Mouse (Mus musculus) ES-E14 (cell line): ENCODE measurements around the gene Commd3. TPM values are rescaled to one million over a fixed set of nuclear protein-coding genes. Genes with fewer than 3 reads are reported as not detected.

Experiments used
- DNase-seq: peaks from one replicate; pipeline ENCODE4 v3.0.0-alpha.2; 2013; ENCODE audit warnings: low read depth, low spot score
- H3K27ac ChIP-seq: 2 replicates; pipeline ENCODE4 v1.5.1; 2012; ENCODE audit warnings: low read depth, mild to moderate bottlenecking, low read length, moderate library complexity, mixed read lengths; ENCODE audit not compliant: poor library complexity, insufficient read depth, severe bottlenecking
- H3K36me3 ChIP-seq: 2 replicates; pipeline ENCODE4 v1.6.1; 2012; ENCODE audit warnings: mild to moderate bottlenecking, low read length, moderate library complexity, mixed read lengths; ENCODE audit not compliant: control insufficient read depth, poor library complexity, insufficient read depth, severe bottlenecking
- H3K4me1 ChIP-seq, 2 experiments: fragments of 150-350 bp in 1 of 2; sonication (generic) in 1 of 2; 2 replicates each; pipeline ENCODE4 v1.6.1; 2012; ENCODE audit warnings: low read length in 2 of 2, mild to moderate bottlenecking in 1 of 2, mixed read lengths in 1 of 2; ENCODE audit not compliant: control insufficient read depth in 2 of 2, insufficient read depth in 2 of 2, poor library complexity in 1 of 2
- H3K4me3 ChIP-seq, 2 experiments: fragments of 150-350 bp in 1 of 2; sonication (generic) in 1 of 2; 2 replicates each; pipeline ENCODE4 v1.5.1; 2012; ENCODE audit warnings: low read length in 2 of 2, low read depth in 1 of 2, mild to moderate bottlenecking in 1 of 2, mixed read lengths in 1 of 2; ENCODE audit not compliant: insufficient read depth in 1 of 2, poor library complexity in 1 of 2, severe bottlenecking in 1 of 2
- H3K9ac ChIP-seq: 2 replicates; pipeline ENCODE4 v1.6.1; 2012; ENCODE audit warnings: low read depth, mild to moderate bottlenecking, low read length, mixed read lengths; ENCODE audit not compliant: poor library complexity, insufficient read depth, severe bottlenecking
- H3K9me3 ChIP-seq: fragments of 150-350 bp; sonication (generic); 2 replicates; pipeline ENCODE4 v1.6.1; 2012; ENCODE audit warnings: low read depth, mild to moderate bottlenecking, low read length; ENCODE audit not compliant: control insufficient read depth, insufficient read depth
- CHD2 ChIP-seq: IDR thresholded peaks from 2 replicates; pipeline ENCODE4 v1.6.1; 2014; ENCODE audit warnings: mild to moderate bottlenecking, low read depth, low read length, inconsistent platforms
- HCFC1 ChIP-seq: IDR thresholded peaks from 2 replicates; pipeline ENCODE4 v1.6.1; 2012; ENCODE audit warnings: low read length, inconsistent platforms, borderline replicate concordance; ENCODE audit not compliant: insufficient read depth
- MAFK ChIP-seq: IDR thresholded peaks from 2 replicates; pipeline ENCODE4 v1.6.1; 2014; ENCODE audit warnings: mild to moderate bottlenecking, low read depth, low read length, inconsistent platforms; ENCODE audit not compliant: insufficient read depth
- ZC3H11A ChIP-seq: IDR thresholded peaks from 2 replicates; pipeline ENCODE4 v1.6.1; 2012; ENCODE audit warnings: low read depth, mild to moderate bottlenecking, inconsistent platforms, low read length, borderline replicate concordance
- ZNF384 ChIP-seq: IDR thresholded peaks from 2 replicates; pipeline ENCODE4 v1.6.1; 2012; ENCODE audit warnings: low read depth, low read length, inconsistent platforms
- in situ Hi-C, 2 experiments: fragments of 600-800 bp; cut with MboI; formaldehyde crosslinking; loops; one replicate each; pipeline ENCODE4 v1.15.1; 2025; ENCODE audit warnings: low sequenced_read_pairs in 2 of 2, inconsistent platforms in 1 of 2; ENCODE audit not compliant: unreplicated experiment in 2 of 2
- total RNA-seq: library from RNA; depleted of rRNA; stranded (reverse); fragments of 300-350 nt; gene quantifications from 2 replicates; pipeline ENCODE4 v1.2.3, GENCODE M21; 2012

Gene Commd3
- total RNA-seq, 1 experiment: 35.9 TPM

GRCm38 (mm10) chr2:18684062-18684461 lies 11.9 kb downstream of the Commd3 start:
- in situ Hi-C loops: no loop called here
- no peak for TF ChIP-seq HCFC1
- TF ChIP-seq CHD2: no peak
- no peak for TF ChIP-seq ZNF384
- no peak for TF ChIP-seq ZC3H11A
- no peak for TF ChIP-seq MAFK
- DNase-seq: no peak
- Histone ChIP-seq H3K36me3 (no peaks in the 10 kb centered on the region), H3K27ac (no peak overlapping the region), H3K4me1 (no peaks in the 10 kb centered on the region), H3K4me3 (no peak overlapping the region), H3K9ac (no peak overlapping the region), H3K9me3 (no peaks in the 10 kb centered on the region)

GRCm38 (mm10) chr2:18686386-18686785 lies 14.2 kb downstream of the Commd3 start:
- no peaks in the 10 kb centered on the region for H3K36me3 ChIP-seq
- TF ChIP-seq CHD2 (no peak), ZC3H11A (no peak), ZNF384 (no peak), MAFK (no peak)
- no peak overlapping the region for H3K27ac ChIP-seq
- H3K4me1 ChIP-seq: no peaks in the 10 kb centered on the region
- no peak overlapping the region for H3K4me3 ChIP-seq
- no peak for DNase-seq
- in situ Hi-C loops: no loop called here
- no peaks in the 10 kb centered on the region for H3K9me3 ChIP-seq
- no peak overlapping the region for H3K9ac ChIP-seq

- Histone ChIP-seq H3K36me3 (no peaks in the 10 kb centered on the region), H3K4me3 (no peak overlapping the region), H3K9ac (no peak overlapping the region), H3K27ac (no peak overlapping the region), H3K4me1 (no peaks in the 10 kb centered on the region), H3K9me3 (no peaks in the 10 kb centered on the region)
- TF ChIP-seq CHD2: no peak
- no peak for TF ChIP-seq ZNF384
- TF ChIP-seq ZC3H11A: no peak
- TF ChIP-seq HCFC1: no peak
- TF ChIP-seq MAFK: no peak
- no peak for DNase-seq
- in situ Hi-C loops: no loop called here
These were observed 14.8 kb downstream of the Commd3 start for GRCm38 (mm10) chr2:18686826-18687519.

GRCm38 (mm10) chr2:18687671-18688170 lies 15.5 kb downstream of the Commd3 start:
- no peaks in the 10 kb centered on the region for H3K9me3 ChIP-seq
- no peak for DNase-seq
- in situ Hi-C loops: no loop called here

GRCm38 (mm10) chr2:18688286-18688685 lies 16.1 kb downstream of the Commd3 start:
- Histone ChIP-seq H3K9ac (no peak overlapping the region), H3K9me3 (no peaks in the 10 kb centered on the region), H3K4me3 (peak overlapping the region; percentile 17 to 40; a peak in 2 of 4 replicates), H3K4me1 (no peaks in the 10 kb centered on the region), H3K27ac (no peak overlapping the region), H3K36me3 (no peaks in the 10 kb centered on the region)
- TF ChIP-seq ZC3H11A (no peak), HCFC1 (no peak), ZNF384 (no peak), CHD2 (no peak), MAFK (no peak)
- no peak for DNase-seq
- in situ Hi-C loops: no loop called here

More at GRCm38 (mm10) chr2:18687671-18688170, 15.5 kb downstream of the Commd3 start:
- H3K9ac ChIP-seq: no peak overlapping the region
- no peak for TF ChIP-seq ZC3H11A
- no peak for TF ChIP-seq ZNF384
- TF ChIP-seq CHD2: no peak
- no peak for TF ChIP-seq MAFK
- TF ChIP-seq HCFC1: no peak
- no peak overlapping the region for H3K27ac ChIP-seq
- H3K4me1 ChIP-seq: no peaks in the 10 kb centered on the region
- H3K4me3 ChIP-seq: no peak overlapping the region
- no peaks in the 10 kb centered on the region for H3K36me3 ChIP-seq
